Mouse (Mus musculus) B cell, adult 2 months (primary cell): Measurements from ENCODE around the gene Rab8a.
"Not testable (repeated sequence)": the region's sequence is repeated elsewhere in the genome, so short reads cannot be mapped to it uniquely, and the experiment has no call there.

ENCODE experiments used
- DNase-seq, 2 experiments: peaks; one replicate each; pipeline ENCODE4 v3.0.0; 2022

Gene Rab8a

DNA sequence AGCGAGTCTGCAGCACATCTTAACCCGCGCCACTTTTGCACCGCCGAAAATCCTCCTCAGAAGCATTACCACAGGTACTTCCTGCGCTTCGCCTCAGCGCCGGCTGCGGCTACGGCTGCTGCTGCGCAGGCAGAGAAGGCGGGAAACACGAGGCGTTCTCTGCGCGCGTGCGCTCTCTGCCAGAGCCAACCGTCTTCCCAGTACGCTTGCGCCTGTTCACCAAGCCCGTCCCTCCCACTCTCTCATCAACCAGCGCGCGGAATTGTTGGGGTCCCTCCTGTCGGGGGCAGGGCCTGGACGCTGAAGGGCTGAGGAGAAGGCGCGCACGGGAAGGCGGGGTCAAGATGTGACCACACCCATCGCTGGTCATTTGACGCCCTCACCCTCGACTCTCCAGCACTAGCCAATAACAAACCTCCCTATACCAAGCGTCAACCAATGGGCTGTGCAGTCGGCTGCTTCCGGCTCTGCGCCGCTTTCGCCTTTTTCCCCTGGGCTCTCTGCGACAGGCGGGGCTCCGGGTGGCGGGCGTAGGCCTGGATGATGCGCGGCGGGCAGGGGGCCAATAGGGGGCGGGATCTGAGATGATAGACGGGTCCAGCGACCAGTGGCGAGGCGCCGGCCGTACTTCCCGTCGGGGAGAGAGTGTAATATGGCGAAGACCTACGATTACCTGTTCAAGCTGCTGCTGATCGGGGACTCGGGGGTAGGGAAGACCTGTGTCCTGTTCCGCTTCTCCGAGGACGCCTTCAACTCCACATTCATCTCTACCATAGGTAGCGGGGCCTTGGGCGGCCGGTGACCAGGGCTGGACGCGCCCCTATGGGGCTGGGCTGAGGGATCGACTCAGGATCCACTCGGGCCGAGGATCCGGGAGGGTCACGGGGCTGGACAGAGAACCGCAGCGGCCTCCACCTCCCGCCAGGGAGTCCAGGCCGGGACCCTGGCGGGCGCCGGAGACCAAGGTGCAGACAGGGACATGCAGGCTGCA is at the start of gene Rab8a:
Gene Rab8a, plus strand, starts transcription at position 494 of the 991 bp plus-strand sequence.
- DNase-seq = peak; percentile 99 to 100

DNA sequence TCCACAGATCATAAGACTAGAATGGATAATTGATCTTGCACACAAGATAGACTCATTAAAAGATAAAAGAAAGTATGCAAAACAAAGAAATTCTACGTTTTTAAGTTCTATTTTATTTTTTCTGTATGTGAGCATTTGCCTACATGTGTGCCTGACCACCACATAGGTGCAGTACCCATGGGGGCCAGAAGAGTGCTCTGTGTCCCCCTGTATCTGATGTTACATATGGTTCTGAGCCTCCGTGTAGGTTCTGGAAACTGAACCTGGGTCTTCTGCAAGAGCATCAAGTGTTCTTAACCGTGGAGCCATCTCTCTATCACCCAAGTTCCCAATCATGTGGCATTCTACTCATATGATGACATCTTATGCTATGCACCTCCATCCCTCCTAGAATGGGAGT is 48.5 kb upstream of the Rab8a start:
- peak; percentile 48 to 59 for DNase-seq

DNA sequence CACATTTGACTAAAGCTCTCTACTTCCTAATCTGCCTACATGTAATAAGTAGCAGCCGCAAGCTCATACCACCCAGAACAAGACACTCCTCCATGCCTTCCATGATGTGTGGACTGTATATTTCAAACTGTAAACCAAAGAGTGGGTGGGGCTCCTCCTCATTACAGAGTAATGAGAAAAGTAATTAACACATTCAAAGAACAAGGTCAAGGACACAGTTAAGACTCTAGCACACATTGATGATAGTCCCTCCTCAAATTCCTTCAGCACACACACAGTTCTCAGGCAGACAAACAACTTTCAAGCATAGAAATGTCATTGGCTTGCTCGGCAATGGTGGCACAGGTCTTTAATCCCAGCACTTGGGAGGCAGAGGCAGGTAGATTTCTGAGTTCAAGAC is 45.8 kb upstream of the Rab8a start:
- no peak for DNase-seq

GRCm38 (mm10) chr8:72118616-72119015 is 42.4 kb upstream of the Rab8a start:
- DNase-seq = no peak

DNA sequence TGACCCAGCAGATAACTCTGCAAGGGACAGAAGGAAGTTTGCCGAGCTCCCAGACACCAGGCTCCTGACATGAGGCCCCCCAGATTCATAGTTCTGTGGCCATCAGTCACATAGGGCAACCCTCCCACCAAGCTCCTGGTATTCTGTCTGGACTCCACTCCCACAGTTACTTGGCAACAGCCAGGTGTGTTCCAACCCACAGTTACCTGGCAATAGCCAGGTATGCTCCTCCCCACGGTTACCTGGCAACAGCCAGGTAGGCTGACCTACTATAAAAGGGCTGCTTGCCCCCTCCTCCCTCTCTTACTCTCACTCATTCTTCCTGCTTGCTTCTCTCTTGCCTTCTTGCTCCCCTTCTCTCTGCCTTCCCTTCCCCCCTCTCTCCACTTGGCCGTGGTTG is 39.5 kb upstream of the Rab8a start:
- not testable (repeated sequence) for DNase-seq

- DNase-seq = no peak
These were observed 39.0 kb upstream of the Rab8a start for GRCm38 (mm10) chr8:72121997-72122396.

- DNase-seq = no peak
These were observed 33.2 kb upstream of the Rab8a start for GRCm38 (mm10) chr8:72127834-72128233.

DNA sequence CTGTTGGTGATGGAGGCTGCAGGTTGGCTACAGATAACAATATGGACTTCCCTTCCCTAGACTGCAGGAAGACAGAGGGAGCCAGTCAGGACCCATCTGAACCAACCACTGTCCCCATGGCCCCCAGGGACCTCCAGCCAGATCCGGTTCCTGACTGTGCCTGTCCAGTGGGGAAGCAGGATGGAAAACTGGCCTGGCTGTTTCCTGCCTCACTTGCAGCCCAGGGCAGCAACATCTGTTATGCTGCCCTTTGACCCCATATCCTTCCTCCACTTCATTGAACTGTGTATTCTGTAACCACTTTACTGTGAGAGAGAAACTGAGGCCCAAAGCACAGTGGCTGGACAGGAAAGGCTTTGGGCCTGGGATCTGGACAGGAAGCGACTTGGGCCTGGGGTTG is 29.7 kb upstream of the Rab8a start:
- DNase-seq = no peak

DNA sequence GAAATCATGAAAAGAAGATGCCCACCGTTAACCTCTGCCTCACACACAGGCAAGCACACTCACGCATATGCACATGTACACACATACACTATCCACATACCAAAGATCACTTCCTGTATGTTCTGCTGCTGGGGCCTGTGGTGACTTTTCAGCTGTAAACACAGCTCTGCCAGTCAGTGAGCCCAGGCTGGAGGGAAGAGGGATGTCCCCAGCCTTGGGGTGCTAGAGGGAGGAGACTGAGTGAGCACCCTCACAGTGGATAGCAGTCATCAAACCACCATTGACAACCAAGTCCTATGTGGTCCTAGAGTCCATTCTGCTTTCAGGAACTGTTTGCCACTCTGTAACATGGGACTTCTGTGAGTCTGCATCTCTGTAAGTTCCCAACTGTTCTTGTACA is 29.1 kb upstream of the Rab8a start:
- DNase-seq = peak; percentile 33 to 42

GRCm38 (mm10) chr8:72132417-72132816 is 28.6 kb upstream of the Rab8a start:
- no peak for DNase-seq

DNA sequence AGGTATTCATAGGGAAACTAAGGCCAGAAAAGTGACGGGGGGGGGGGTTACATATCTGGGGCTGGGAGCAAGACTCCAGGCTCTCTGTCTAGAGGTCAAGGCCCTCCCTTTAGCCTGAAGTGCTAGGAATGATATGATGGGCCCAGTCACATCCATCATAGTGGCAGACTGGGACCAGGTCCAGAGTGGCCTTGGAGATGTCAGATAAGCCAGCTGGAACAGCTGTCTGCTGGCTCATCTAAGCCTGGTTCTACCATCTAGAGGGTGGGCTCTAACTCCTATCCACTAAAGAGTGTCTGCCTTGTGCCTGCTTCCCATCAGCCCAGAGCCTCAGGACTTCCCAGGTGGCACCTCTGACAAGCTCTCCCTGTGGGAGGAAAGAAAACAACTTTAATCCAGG is 28.1 kb upstream of the Rab8a start:
- DNase-seq = no peak

GRCm38 (mm10) chr8:72133507-72133906 is 27.5 kb upstream of the Rab8a start:
- no peak for DNase-seq

DNA sequence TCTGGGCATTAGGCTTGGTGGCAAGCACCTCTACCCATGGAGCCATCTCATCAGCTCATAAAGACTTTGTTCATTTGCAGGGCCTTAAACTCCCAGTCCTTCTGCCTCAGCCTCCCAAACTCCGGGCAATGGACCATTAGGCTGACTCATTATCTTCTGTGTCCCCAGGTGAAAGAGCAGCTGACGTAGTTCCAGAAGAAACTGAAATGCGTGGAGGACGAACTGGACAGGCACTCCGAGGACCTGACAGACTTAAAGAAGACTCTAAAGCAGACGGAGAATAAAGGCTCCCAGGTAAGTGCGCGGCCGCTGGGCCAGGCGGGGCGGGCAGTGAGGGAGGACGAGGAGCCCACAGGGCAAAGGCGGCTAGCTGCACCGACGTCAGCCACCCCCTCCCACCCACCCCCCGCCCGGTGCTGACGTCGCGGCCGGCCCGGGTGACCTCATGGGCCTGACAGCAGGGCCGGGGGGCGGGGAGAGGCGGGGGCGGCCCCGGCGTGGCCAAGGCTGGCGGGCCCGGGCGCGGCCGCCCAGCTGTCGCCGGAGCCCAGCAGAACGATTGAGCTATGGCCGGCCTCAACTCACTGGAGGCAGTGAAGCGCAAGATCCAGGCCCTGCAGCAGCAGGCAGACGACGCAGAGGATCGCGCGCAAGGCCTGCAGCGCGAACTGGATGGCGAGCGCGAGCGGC is 26.1 kb upstream of the Rab8a start, which contains the start of gene Tpm4:
Gene Tpm4, plus strand, starts transcription at position 220 of the 690 bp plus-strand sequence.
- peak; percentile 83 to 85 for DNase-seq

DNA sequence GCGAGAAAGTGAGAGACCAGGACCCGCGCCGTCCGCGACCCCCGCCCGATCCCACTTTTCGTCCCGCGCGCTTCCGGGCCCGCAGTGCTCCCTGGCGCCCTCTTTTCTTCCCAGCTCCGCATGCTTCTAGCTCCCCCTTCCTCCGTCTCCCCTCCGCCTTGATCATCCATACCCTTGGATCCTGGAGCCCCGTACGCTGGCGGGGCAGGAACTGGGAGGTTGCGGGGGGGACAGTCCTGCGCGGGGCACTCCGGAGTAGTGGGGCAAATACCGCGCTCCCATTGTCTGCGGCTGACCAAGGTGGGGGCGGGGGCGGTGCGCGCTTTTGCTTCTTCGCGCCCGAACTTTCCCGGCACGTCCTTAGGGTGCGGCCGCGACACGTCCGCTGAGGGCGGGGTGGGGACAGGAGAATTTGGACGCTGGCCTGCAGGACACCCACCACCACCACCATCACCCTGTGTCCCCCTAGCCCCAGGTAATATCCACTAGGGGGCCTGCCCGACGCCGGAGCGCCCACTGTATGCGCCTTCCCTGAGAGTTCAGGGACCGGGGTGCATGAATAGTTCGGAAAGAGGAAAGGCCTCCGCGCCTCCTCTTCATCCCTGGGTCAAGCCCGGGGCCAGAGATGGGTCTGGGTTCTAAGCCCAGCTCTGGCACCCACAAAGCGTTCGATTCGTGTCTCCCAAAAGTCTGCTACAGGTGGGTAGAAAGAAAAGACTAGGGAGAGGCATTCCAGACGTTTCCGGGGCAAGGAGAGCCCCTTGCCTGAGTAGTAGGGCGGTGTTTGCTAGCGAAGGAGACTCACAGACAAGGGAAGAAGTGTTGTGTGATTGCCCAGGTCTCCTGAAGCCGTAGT is 25.3 kb upstream of the Rab8a start:
- peak; percentile 62 to 70 for DNase-seq

DNA sequence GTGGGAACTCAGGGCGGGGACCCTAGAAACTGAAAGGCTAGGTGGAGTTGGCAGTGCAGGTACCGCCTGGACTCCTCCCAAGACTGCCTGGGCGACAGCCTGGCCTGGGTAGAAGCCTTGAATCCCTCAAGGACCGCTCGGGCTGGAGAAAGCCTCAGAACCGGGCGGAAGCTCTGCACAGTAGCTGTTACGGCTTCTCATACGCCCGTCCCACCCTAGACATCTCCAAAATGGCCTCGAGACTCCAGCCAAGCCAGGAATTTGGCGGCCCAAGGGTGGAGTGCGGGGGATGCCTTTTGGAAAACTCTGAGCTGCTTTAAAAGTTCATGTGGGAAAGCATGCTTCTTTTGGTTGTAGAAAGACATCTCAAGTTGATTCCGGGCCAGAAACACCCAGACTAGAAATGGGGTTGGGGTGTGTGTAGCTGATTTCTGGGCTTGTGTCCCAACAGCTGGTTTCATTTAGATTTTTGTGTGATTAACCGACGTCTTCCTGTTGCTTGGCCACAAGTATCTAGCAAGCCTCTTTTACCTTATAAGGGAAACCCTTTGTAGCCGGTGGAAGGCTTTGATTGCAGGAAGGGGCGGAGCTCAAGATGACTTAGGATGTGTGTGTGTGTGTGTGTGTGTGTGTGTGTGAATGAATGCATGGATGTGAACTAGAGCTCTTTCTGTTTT is 24.6 kb upstream of the Rab8a start:
- DNase-seq = peak; percentile 72 to 80

- DNase-seq = no peak
These were observed 23.6 kb upstream of the Rab8a start for GRCm38 (mm10) chr8:72137431-72137830.

- no peak for DNase-seq
These were observed 22.5 kb upstream of the Rab8a start for GRCm38 (mm10) chr8:72138456-72138855.

GRCm38 (mm10) chr8:72143256-72143824 is 17.7 kb upstream of the Rab8a start:
- DNase-seq = no peak

GRCm38 (mm10) chr8:72144345-72144975 is 16.5 kb upstream of the Rab8a start:
- no peak for DNase-seq

DNA sequence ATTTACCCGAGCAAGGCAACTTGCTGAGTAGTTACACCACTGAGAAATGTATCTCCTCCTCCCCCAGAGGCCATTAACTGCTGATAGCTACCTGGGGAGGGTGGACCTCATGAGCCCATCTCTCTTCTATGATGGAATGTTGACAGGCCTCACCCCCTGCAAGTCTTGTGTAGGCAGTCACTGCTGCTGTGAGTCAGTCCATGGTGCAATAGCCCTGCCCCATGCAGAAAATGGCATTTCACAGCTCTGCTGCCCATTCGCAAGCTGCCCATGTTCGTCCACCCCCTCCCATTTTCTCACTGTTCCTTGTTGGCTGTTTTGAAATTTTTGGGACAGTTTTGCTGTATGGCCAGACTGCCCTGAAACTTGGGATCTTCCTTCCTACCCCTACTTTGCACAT is 15.5 kb upstream of the Rab8a start:
- DNase-seq = no peak

GRCm38 (mm10) chr8:72146056-72146455 is 14.9 kb upstream of the Rab8a start:
- DNase-seq = no peak
